Mouse (Mus musculus): ENCODE measurements at regions not wholly inside any gene's neighbourhood (a gene's known extent, or its start where the extent isn't known, plus 50 kb on each side); places are given as distances from the start of the nearest gene placed in this dataset.

DNA sequence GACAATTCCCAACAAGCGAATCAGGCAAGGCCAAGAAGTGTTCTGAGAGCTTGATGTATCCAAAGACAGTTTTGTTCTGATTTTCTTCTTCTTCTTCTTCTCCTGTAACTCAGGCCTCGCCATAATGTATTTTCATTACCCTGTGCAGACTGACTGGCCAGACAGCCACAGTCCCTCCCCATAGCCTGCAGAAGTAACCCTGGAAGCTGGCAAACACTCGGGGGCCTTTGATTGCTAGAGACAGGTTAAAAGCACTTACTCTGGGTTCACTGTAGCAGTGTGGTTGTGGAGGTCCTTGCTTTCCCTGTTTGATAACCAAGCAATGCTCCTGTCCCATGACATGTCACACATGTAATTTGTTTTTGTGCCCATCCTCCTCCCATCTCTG is 275.8 kb upstream of the Sema6d start:
- Histone ChIP-seq H3K4me3 (no peak overlapping the region), H3K27me3 (no peaks in the 10 kb centered on the region), H3K9ac (no peak overlapping the region), H3K4me1 (no peaks in the 10 kb centered on the region), H3K4me2 (no peak overlapping the region), H3K9me3 (no peaks in the 10 kb centered on the region), H3K36me3 (no peaks in the 10 kb centered on the region), H3K27ac (no peak overlapping the region)
- WGBS = 57% methylated on average over 3 of the region's 3 CpGs
- no peak for ATAC-seq (ENCODE audit: borderline replicate concordance, extremely low read depth, low FRiP score, low TSS enrichment)

DNA sequence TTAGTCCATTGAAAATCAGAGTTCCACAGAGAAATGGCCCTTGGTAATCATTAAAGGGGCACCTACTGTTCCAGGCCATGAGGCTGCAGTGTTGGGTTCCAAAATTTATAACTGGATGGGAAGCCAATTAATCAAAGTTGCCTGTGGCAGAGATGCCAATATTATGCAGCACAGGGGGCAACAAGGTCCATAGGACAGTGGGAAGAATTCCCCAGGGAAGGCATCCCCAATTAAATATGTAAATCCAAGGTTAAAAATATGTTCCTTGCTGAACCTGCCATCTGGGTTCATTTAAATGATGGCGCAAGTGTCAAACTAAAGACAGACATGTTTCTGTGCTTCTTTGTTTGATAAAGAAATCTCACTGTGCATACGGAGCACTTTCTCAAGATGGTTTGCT is 273.1 kb upstream of the Sema6d start:
- H3K27me3 ChIP-seq = no peaks in the 10 kb centered on the region
- no peaks in the 10 kb centered on the region for H3K9me3 ChIP-seq
- H3K4me1 ChIP-seq = no peaks in the 10 kb centered on the region
- 81% methylated on average over 2 of the region's 2 CpGs for WGBS
- H3K9ac ChIP-seq = no peak overlapping the region
- H3K4me2 ChIP-seq = no peak overlapping the region
- H3K4me3 ChIP-seq = no peak overlapping the region
- no peak for ATAC-seq (ENCODE audit: borderline replicate concordance, extremely low read depth, low FRiP score, low TSS enrichment)
- H3K27ac ChIP-seq = no peak overlapping the region
- H3K36me3 ChIP-seq = no peaks in the 10 kb centered on the region

DNA sequence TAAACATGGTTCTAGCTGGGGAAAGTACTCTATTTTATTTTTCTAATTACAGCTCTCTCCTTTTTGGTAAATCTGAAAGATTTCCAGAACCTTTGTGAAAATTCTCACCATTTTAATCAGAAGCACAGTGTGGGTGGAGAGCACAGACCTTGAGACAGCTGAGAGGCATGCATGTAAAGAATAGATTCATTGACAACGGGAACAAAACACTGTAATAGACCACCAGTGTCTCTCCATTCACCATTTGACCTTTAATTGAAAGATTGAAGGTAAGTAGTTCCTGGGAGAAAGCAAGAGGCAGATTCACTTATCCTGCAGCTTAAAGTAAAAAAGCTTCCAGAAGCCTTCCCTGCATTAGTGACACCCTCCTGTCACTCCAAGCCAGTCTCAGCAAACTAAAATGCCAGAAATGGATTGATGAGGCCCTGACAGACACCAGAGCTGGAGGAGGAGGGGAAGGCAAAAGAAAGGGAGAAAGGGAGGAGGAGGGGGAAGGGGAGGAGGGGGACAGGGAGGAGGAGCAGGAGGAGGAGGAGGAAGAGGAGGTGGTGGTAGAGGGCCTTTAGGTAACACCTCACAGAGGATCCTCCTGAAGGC is 256.1 kb upstream of the Sema6d start:
- H3K4me1 ChIP-seq = no peaks in the 10 kb centered on the region
- 64% methylated on average over 1 of the region's 1 CpGs for WGBS

More for the DNA sequence above, 256.1 kb upstream of the Sema6d start:
- ATAC-seq (ENCODE audit: borderline replicate concordance, extremely low read depth, low FRiP score, low TSS enrichment) = no peak
- Histone ChIP-seq H3K9me3 (no peaks in the 10 kb centered on the region), H3K9ac (no peak overlapping the region), H3K27me3 (no peaks in the 10 kb centered on the region), H3K4me3 (no peak overlapping the region), H3K36me3 (no peaks in the 10 kb centered on the region), H3K4me2 (no peak overlapping the region), H3K27ac (no peak overlapping the region)
